Mouse (Mus musculus) small intestine, adult 2 months (tissue): ENCODE data around the gene Cmc1. TPM values are rescaled to one million over a fixed set of nuclear protein-coding genes. Genes with fewer than 3 reads are reported as not detected.
"Not testable (repeated sequence)": the region's sequence is repeated elsewhere in the genome, so short reads cannot be mapped to it uniquely, and the experiment has no call there.

Source experiments
- H3K27ac ChIP-seq: fragments of 200-500 bp; 2 replicates; pipeline ENCODE4 v1.5.1; 2012; ENCODE audit warnings: low read depth, low read length, control low read depth, inconsistent platforms; ENCODE audit not compliant: insufficient read depth
- H3K27me3 ChIP-seq: fragments of 200-500 bp; 2 replicates; pipeline ENCODE4 v1.6.1; 2012; ENCODE audit warnings: mild to moderate bottlenecking, moderate library complexity, low read length, inconsistent platforms; ENCODE audit not compliant: control insufficient read depth, insufficient read depth
- H3K36me3 ChIP-seq: fragments of 200-500 bp; 2 replicates; pipeline ENCODE4 v1.6.1; 2012; ENCODE audit warnings: mild to moderate bottlenecking, low read length, control low read depth, inconsistent platforms; ENCODE audit not compliant: control insufficient read depth, insufficient read depth
- H3K4me1 ChIP-seq: fragments of 200-500 bp; 2 replicates; pipeline ENCODE4 v1.6.1; 2012; ENCODE audit warnings: low read length, inconsistent platforms, mixed read lengths; ENCODE audit not compliant: control insufficient read depth, insufficient read depth, insufficient read length
- H3K4me3 ChIP-seq: fragments of 200-500 bp; 2 replicates; pipeline ENCODE4 v1.5.1; 2012; ENCODE audit warnings: low read depth, mild to moderate bottlenecking, control low read depth, inconsistent platforms, low read length, moderate library complexity
- CTCF ChIP-seq: fragments of 200-500 bp; IDR thresholded peaks from 2 replicates; pipeline ENCODE4 v1.5.1; 2012; ENCODE audit warnings: low read depth, mild to moderate bottlenecking, control low read depth, inconsistent platforms, low read length, moderate library complexity, mixed read lengths; ENCODE audit not compliant: insufficient replicate concordance, insufficient read length; ENCODE audit errors: extremely low read depth
- POLR2A ChIP-seq: fragments of 200-500 bp; IDR thresholded peaks from 2 replicates; pipeline ENCODE4 v1.6.1; 2012; ENCODE audit warnings: low read depth, mild to moderate bottlenecking, control low read depth, inconsistent platforms, low read length, moderate library complexity
- WGBS: fragments of 180-500 bp; shearing (Covaris S2); methylation state at CpG from one replicate; pipeline ENCODE4 v1.1.7; 2018; 5-methylcytosine and 5-hydroxymethylcytosine counted together
- polyA plus RNA-seq: library from polyadenylated mRNA; depleted of rRNA; stranded (reverse); fragments of >200 nt; gene quantifications from 2 replicates; pipeline ENCODE4 v1.2.3, GENCODE M21; 2012

The Cmc1 gene
- polyA plus RNA-seq, 1 experiment, result 0.39 TPM

- Histone ChIP-seq H3K27ac (no peak overlapping the region), H3K4me3 (no peak overlapping the region), H3K36me3 (no peaks in the 10 kb centered on the region), H3K27me3 (no peaks in the 10 kb centered on the region), H3K4me1 (no peaks in the 10 kb centered on the region; the same call in 1 of the 2 replicates)
- no peak for TF ChIP-seq CTCF
- no peak for TF ChIP-seq POLR2A
- 69% methylated on average over 6 of the region's 6 CpGs for WGBS
Measured at GRCm38 (mm10) chr9:118161536-118161935, 11.6 kb upstream of the Cmc1 start.

- no peak for TF ChIP-seq CTCF
Measured at GRCm38 (mm10) chr9:118159936-118160335, 10.0 kb upstream of the Cmc1 start.

GRCm38 (mm10) chr9:118158201-118158600, 8.2 kb upstream of the Cmc1 start:
- TF ChIP-seq CTCF, result no peak
- TF ChIP-seq POLR2A, result no peak
- Histone ChIP-seq H3K27ac (no peak overlapping the region), H3K4me3 (no peak overlapping the region), H3K36me3 (no peaks in the 10 kb centered on the region), H3K4me1 (no peaks in the 10 kb centered on the region; the same call in 1 of the 2 replicates), H3K27me3 (no peaks in the 10 kb centered on the region)
- 94% methylated on average over 4 of the region's 4 CpGs for WGBS

More at GRCm38 (mm10) chr9:118159936-118160335, 10.0 kb upstream of the Cmc1 start:
- Histone ChIP-seq H3K4me3 (no peak overlapping the region), H3K4me1 (no peaks in the 10 kb centered on the region; the same call in 1 of the 2 replicates), H3K27me3 (no peaks in the 10 kb centered on the region), H3K36me3 (no peaks in the 10 kb centered on the region), H3K27ac (no peak overlapping the region)
- 13% methylated on average over 3 of the region's 3 CpGs for WGBS

GRCm38 (mm10) chr9:118157234-118157633, 7.3 kb upstream of the Cmc1 start:
- H3K4me1 ChIP-seq, result no peaks in the 10 kb centered on the region; the same call in 1 of the 2 replicates
- H3K27me3 ChIP-seq, result no peaks in the 10 kb centered on the region
- no peak for TF ChIP-seq POLR2A
- TF ChIP-seq CTCF, result no peak
- H3K36me3 ChIP-seq, result no peaks in the 10 kb centered on the region
- H3K4me3 ChIP-seq, result no peak overlapping the region
- 92% methylated on average over 3 of the region's 3 CpGs for WGBS
- H3K27ac ChIP-seq, result no peak overlapping the region

- Histone ChIP-seq H3K27me3 (no peaks in the 10 kb centered on the region), H3K4me3 (no peak overlapping the region)
Measured at GRCm38 (mm10) chr9:118154666-118155065, 4.7 kb upstream of the Cmc1 start.

DNA sequence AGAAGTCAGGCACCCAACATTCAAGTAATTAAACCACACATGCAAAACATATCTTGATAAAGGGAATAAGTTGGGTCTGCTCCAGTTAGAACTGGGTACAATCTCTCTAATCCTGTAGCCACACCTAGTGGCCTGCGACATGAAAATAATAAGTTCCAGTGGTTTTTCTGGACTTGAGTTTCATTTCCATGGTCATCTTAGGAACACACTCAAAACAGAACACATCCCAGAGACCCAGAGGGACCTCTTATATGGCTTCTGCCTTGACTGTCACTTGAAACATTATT, 1.2 kb upstream of the Cmc1 start:
- 89% methylated on average over 1 of the region's 1 CpGs for WGBS
- no peak overlapping the region for H3K4me3 ChIP-seq
- H3K27ac ChIP-seq, result no peak overlapping the region
- peaks cover 2% of the 10 kb centered on the region; the same call in 1 of the 2 replicates for H3K4me1 ChIP-seq
- H3K27me3 ChIP-seq, result no peaks in the 10 kb centered on the region
- H3K36me3 ChIP-seq, result no peaks in the 10 kb centered on the region
- TF ChIP-seq CTCF (no peak), POLR2A (no peak)

More at GRCm38 (mm10) chr9:118154666-118155065, 4.7 kb upstream of the Cmc1 start:
- TF ChIP-seq CTCF, result no peak
- TF ChIP-seq POLR2A, result no peak
- 90% methylated on average over 5 of the region's 5 CpGs for WGBS
- no peaks in the 10 kb centered on the region for H3K4me1 ChIP-seq
- H3K27ac ChIP-seq, result no peak overlapping the region
- no peaks in the 10 kb centered on the region for H3K36me3 ChIP-seq

DNA sequence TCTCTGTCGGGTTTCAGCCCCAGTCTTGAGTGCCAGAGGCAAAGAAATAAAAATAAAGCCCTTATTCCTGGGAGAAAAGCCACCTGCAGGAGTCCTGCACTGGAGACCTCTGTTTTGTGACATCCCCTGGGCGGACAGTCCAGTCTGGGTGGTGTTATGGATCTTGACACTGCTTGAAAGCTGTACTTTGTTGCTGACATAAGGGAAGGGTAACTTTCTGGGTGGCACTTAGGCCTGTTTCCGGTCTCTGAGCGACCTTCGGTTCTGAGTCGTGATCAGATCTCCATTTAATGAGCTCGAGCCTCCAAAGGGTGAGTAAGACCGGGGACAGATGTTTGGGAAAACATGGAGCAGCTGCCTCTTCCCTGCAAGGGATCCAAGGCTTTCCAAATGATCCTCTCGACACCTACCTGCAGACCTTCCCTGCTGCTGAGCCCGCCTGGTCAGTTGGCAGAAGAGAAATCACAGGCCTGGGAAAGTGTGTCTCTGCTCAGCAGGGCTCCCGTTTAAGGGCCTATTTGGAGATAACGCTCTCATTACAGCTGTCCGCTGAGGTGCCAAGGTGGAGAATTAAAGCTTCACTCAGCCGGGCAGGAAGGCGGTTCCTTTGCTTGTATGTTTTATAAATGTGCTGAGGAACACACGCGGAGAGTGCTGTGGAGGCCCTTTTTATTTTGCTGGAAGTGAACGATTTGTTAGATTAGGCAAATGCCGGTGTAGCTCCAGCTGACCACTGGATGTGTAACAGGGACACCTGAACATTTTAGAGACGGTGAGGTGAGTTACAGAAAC, 648 bp upstream of the Cmc1 start:
- Histone ChIP-seq H3K36me3 (no peaks in the 10 kb centered on the region), H3K4me3 (peak overlapping the region; percentile 95), H3K4me1 (peaks cover 2% of the 10 kb centered on the region; the same call in 1 of the 2 replicates), H3K27me3 (no peaks in the 10 kb centered on the region), H3K27ac (no peak overlapping the region)
- WGBS, result 90% methylated on average over 20 of the region's 20 CpGs
- no peak for TF ChIP-seq POLR2A
- TF ChIP-seq CTCF, result no peak

DNA sequence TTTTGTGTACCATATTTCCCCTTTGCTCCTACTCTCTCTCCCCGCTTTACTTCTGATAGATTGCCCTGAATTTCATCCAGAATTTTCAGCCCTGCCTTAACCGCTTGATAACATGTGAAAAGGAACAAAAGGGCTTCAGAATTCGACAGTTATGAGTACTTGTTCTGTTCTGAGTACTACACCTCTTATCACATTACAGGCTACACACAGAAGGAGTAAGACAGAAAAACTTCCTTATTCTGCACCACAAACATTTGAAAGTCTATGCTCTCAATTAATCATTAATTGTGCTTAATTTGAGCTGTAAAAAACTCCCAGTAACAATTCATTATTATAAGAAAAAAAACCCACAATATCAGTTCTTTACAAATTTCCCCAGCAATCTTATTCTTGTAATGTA, 9.6 kb downstream of the Cmc1 start:
- H3K4me3 ChIP-seq, H3K36me3 ChIP-seq, H3K27ac ChIP-seq, H3K4me1 ChIP-seq, H3K27me3 ChIP-seq: not testable (repeated sequence)
- WGBS, result 40% methylated on average over 3 of the region's 3 CpGs
